Mouse (Mus musculus): Measurements from ENCODE around the gene Gbp9.
"Not testable (repeated sequence)": the region's sequence is repeated elsewhere in the genome, so short reads cannot be mapped to it uniquely, and the experiment has no call there.

DNA sequence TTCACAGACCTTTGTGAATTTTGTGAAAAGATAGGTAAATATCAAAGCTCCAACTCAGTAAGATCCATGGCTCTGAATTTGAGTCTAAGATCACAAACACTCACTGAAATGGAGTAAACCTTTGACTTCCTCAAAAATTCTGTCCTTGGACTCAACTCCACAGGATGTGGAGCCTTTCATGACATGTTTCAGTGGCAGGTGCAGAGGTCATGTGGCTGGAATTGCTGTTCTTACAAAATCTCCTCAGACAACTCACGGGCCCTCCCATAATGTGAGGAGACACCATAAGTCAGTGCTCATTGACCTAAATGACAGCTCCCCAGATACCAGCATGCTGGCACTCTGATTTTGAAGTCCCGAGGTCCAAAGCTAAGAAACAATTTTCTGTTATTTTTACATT lies 8.7 kb upstream of the Gbp9 start:
- TF ChIP-seq CTCF (IDR thresholded peaks at IDR 0.05; ENCODE audit: low read depth, low read length); POLR2A (IDR thresholded peaks at IDR 0.05; ENCODE audit: extremely low read depth, insufficient read depth, low read length): not testable (repeated sequence)
